Mouse (Mus musculus) cortical plate, adult 2 months (tissue): ENCODE measurements at regions not wholly inside any gene's neighbourhood (a gene's known extent, or its start where the extent isn't known, plus 50 kb on each side); places are given as distances from the start of the nearest gene placed in this dataset.

Experiments
- CTCF ChIP-seq: fragments of 200-500 bp; IDR thresholded peaks from 2 replicates; pipeline ENCODE4 v1.5.1; 2011; ENCODE audit warnings: mild to moderate bottlenecking, control low read depth, low read length; ENCODE audit not compliant: insufficient read depth; ENCODE audit errors: extremely low read depth
- POLR2A ChIP-seq: fragments of 200-500 bp; IDR thresholded peaks from 2 replicates; pipeline ENCODE4 v1.6.1; 2011; ENCODE audit warnings: mild to moderate bottlenecking, low read length, control low read depth; ENCODE audit not compliant: insufficient read depth; ENCODE audit errors: extremely low read depth

- TF ChIP-seq CTCF (no peak), POLR2A (no peak)
These were observed 133.6 kb upstream of the Zfp217 start for GRCm38 (mm10) chr2:170281311-170282008.
